Mouse (Mus musculus) embryonic fibroblast, embryonic 13.5 days (primary cell): ENCODE data around the gene Gm6871.

Source experiments
- CTCF ChIP-seq: IDR thresholded peaks from 2 replicates; pipeline ENCODE4 v1.5.1; 2011; ENCODE audit warnings: mild to moderate bottlenecking, control low read depth, low read length, moderate library complexity, borderline replicate concordance; ENCODE audit not compliant: insufficient read depth
- POLR2A ChIP-seq: IDR thresholded peaks from 2 replicates; pipeline ENCODE4 v1.6.1; 2011; ENCODE audit warnings: low read depth, mild to moderate bottlenecking, control low read depth, low read length, moderate library complexity

- TF ChIP-seq POLR2A (no peak), CTCF (no peak)
Measured at GRCm38 (mm10) chr7:41512672-41513071, 60.8 kb downstream of the Gm6871 start.
